Comparison of ENCODE assay signal across 8 mouse cellular contexts in the genomic region with DNA sequence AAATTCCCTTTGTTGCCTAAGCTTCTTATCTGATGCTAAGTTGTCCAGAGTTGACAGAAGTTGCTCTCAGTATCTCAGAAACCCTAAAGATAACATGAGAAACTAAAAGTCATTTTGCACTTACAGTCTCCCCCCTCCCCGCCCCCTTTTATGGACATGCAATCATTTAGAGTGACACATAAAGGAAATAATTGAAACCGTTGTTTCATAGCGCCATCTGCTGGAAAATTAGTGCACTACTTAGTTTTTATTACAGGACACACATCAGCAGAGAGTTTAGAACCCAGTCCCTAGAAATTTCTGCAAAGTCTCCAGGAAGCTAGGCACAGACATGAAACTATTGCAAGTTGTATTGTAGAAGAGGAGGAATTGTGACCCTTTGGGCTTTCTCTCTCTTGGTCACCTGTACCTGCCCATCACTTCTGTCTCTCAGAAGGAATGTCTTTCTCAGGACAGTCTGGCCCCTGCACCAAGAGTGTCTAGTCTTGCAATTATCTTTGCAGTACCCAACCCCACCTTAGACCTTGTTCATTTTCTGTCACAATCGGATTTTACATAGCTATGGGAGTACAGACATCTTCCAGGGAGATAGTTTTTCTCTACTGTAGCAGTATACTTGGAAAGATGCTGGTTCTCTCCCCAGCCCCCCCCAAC. TPM values are rescaled to one million over a fixed set of nuclear protein-coding genes. Genes with fewer than 3 reads are reported as not detected.
DNase-seq lines count a peak whose midpoint lies in the region; ATAC-seq and TF ChIP-seq lines count a peak whose summit lies in the region.

No protein-coding gene starts in this region.

- peak; percentile 68 for ATAC-seq in megakaryocyte-erythroid progenitor cell, adult 5-6 weeks (replicated peaks; ENCODE audit: low FRiP score, low TSS enrichment, poor library complexity, severe bottlenecking)

- no peak for DNase-seq in gastrocnemius, adult 2 months
- DNase-seq in gastrocnemius, postnatal 14 days, result no peak
- DNase-seq in 3T3-L1 (ENCODE audit: low read depth, low spot score), result peak; percentile 82
- peak; percentile 48 for DNase-seq in T-cell, adult 2 months (ENCODE audit: low spot score)
- DNase-seq in forelimb bud, embryonic 11.5 days (ENCODE audit: low read depth, low spot score), result peak; percentile 57
- no peak for DNase-seq in layer of hippocampus, postnatal 36 days
- DNase-seq in cerebellum, adult 9-11 months, result no peak

- TF ChIP-seq CTCF in gastrocnemius, adult 2 months (IDR thresholded peaks at IDR 0.05), result peak; percentile 63

- intact Hi-C loops in gastrocnemius, adult 2 months (cut with DNase I), result loop anchor here (1.0 to 5.0 kb wide), 2 partner anchors 112 to 167 kb away; no protein-coding TSS in a partner anchor
- intact Hi-C loops in gastrocnemius, postnatal 14 days (cut with DNase I; ENCODE audit: low total_unique reads), result loop anchor here (5.0 kb wide), 1 partner anchor 403 kb away; no protein-coding TSS in a partner anchor

- H3K4me3 ChIP-seq in gastrocnemius, adult 2 months, result no peak overlapping the region

- H3K27ac ChIP-seq in gastrocnemius, adult 2 months, result no peak overlapping the region

RNA-seq across cellular contexts. Expression of a gene that starts 20.2 kb away (rescaled TPM):
- total RNA-seq in gastrocnemius, adult 2 months (2021), result not detected
- total RNA-seq in gastrocnemius, postnatal 14 days (2021), result not detected
- total RNA-seq in megakaryocyte-erythroid progenitor cell, adult 5-6 weeks (2014; fragmentation: Nextera tagmentation), result 7.0 and 12.2 TPM in 2 replicates
- 57.7 and 71.1 TPM in 2 replicates for total RNA-seq in megakaryocyte-erythroid progenitor cell, adult 5-6 weeks (2017)
- not detected for total RNA-seq in layer of hippocampus, postnatal 36 days (2021)

Comparison
In these comparisons a context has a peak if more than half of its experiments do, and no peak if none do; other contexts are left out.
1. DNase-seq: peak in 3T3-L1 (single experiment), T-cell, adult 2 months (single experiment) and forelimb bud, embryonic 11.5 days (single experiment); none in gastrocnemius, adult 2 months (single experiment), gastrocnemius, postnatal 14 days (single experiment), layer of hippocampus, postnatal 36 days (0 of 2) and cerebellum, adult 9-11 months (single experiment).
2. RNA of a gene that starts 20.2 kb away (total RNA-seq): 7.0 to 71.1 TPM in megakaryocyte-erythroid progenitor cell, adult 5-6 weeks; not detected in gastrocnemius, postnatal 14 days, not detected in gastrocnemius, adult 2 months and not detected in layer of hippocampus, postnatal 36 days; every median in the first group is over 4 times any median in the second.